Mouse (Mus musculus): Measurements from ENCODE around the gene Ubac2. TPM values are rescaled to one million over a fixed set of nuclear protein-coding genes. Genes with fewer than 3 reads are reported as not detected.
"Not testable (repeated sequence)": the region's sequence is repeated elsewhere in the genome, so short reads cannot be mapped to it uniquely, and the experiment has no call there.

Gene Ubac2
- 49.4 and 78.2 TPM in 2 replicates for polyA plus RNA-seq (2014; fragmentation: Nextera tagmentation; extraction: Ambion mirVana)

DNA sequence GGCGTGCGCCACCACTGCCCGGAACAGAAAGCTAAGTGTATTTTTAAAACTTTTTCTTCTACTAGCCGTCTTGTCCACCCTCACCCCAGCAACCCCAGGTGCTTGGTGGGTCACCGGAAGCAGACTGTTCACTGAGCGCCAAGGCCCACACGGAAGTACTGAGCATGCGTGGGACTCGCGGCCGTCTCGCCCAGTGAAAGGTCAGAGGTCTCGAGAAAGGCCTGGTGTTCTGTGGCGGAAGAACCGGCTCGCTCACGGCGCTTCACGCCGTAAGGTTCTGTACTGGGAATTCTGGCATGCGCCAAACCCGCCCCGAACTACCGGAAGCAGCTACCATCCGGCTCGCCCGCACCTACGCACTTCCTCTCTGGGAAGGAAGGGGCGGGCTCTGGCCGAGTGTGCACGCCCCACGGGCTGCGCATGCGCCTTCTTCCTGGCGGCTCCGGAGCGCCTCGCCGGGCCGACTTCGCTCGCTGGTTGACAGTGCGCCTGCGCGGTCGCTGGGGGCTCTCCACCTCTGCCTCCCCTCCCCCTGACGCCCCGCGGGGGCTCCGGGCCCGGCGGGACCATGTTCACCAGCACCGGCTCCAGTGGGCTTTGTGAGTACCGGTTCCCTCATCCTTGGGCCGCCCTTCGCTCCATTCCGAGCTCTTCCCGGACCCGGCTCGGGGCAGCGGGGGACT, at the start of gene Ubac2:
TSS of gene Ubac2 (plus strand) at position 445 of the 683 bp plus-strand sequence.
- peak within 1 kb of the TSS; percentile 87 for H3K4me3 ChIP-seq (ENCODE audit: low read length)
- H3K4me1 ChIP-seq (ENCODE audit: control insufficient read depth, insufficient read depth, low read length), result peaks cover 9% of the 10 kb centered on the region; the same call in 1 of the 2 replicates
- 0 out of 2 replicates have a peak, but pooled peaks cover 3% of the 10 kb centered on the region for H3K27me3 ChIP-seq (ENCODE audit: control insufficient read depth, insufficient read depth, low read length)
- ATAC-seq (ENCODE audit: low FRiP score, low TSS enrichment), result peak; percentile 99
- peak within 1 kb of the TSS; percentile 90 for H3K27ac ChIP-seq (ENCODE audit: low read depth, low read length)
- no peaks in the 10 kb centered on the region for H3K9me3 ChIP-seq (ENCODE audit: control insufficient read depth, low read length)
- no peaks in the 10 kb centered on the region for H3K36me3 ChIP-seq (ENCODE audit: control insufficient read depth, insufficient read depth, low read length)
- H3K9ac ChIP-seq (ENCODE audit: low read depth, low read length), result peak within 1 kb of the TSS; percentile 86
- under 1% methylated on average over 50 of the region's 61 CpGs for WGBS
- H3K4me2 ChIP-seq (replicated peaks; ENCODE audit: low read depth, low read length), result peak within 1 kb of the TSS; percentile 92

GRCm38 (mm10) chr14:121829816-121830442, 48.5 kb upstream of the Ubac2 start:
- Histone ChIP-seq H3K4me2 (replicated peaks; ENCODE audit: low read depth, low read length) (no peak overlapping the region), H3K27ac (ENCODE audit: low read depth, low read length) (no peak overlapping the region), H3K36me3 (ENCODE audit: control insufficient read depth, insufficient read depth, low read length) (no peaks in the 10 kb centered on the region), H3K9ac (ENCODE audit: low read depth, low read length) (no peak overlapping the region), H3K27me3 (ENCODE audit: control insufficient read depth, insufficient read depth, low read length) (no peaks in the 10 kb centered on the region), H3K4me1 (ENCODE audit: control insufficient read depth, insufficient read depth, low read length) (0 out of 2 replicates have a peak, but pooled peaks cover 4% of the 10 kb centered on the region), H3K9me3 (ENCODE audit: control insufficient read depth, low read length) (0 out of 2 replicates have a peak, but pooled peaks cover 3% of the 10 kb centered on the region), H3K4me3 (ENCODE audit: low read length) (no peak overlapping the region)
- 86% methylated on average over 4 of the region's 4 CpGs for WGBS
- no peak for ATAC-seq (ENCODE audit: low FRiP score, low TSS enrichment)

- 80% methylated on average over 2 of the region's 2 CpGs for WGBS
- Histone ChIP-seq H3K27me3 (ENCODE audit: control insufficient read depth, insufficient read depth, low read length) (no peaks in the 10 kb centered on the region), H3K4me3 (ENCODE audit: low read length) (no peak overlapping the region)
Observed at GRCm38 (mm10) chr14:121833001-121833520, 45.4 kb upstream of the Ubac2 start.

DNA sequence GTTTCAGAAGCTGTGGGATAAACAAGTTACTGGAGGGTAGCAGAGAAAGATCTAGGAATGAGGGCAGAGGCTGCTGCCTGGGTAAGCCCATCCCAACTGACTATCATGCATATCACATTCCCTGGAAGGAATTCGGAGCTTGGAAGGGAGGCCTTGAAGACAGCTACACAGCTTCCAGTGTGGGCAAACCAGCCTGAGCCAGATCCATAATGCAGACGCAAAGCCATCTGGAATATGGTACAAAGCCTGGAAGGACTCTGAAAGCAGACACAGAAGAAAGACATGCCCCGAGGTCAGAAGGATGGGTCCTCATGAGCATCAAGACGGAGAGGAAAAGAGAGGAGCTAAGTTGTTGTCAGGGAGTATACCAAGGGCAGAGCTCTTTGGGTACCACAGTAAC, 40.3 kb upstream of the Ubac2 start:
- H3K4me2 ChIP-seq (replicated peaks; ENCODE audit: low read depth, low read length), result no peak overlapping the region
- no peak for ATAC-seq (ENCODE audit: low FRiP score, low TSS enrichment)
- no peak overlapping the region for H3K4me3 ChIP-seq (ENCODE audit: low read length)
- H3K27me3 ChIP-seq (ENCODE audit: control insufficient read depth, insufficient read depth, low read length), result no peaks in the 10 kb centered on the region
- H3K9me3 ChIP-seq (ENCODE audit: control insufficient read depth, low read length), result peaks cover 12% of the 10 kb centered on the region
- no peaks in the 10 kb centered on the region for H3K4me1 ChIP-seq (ENCODE audit: control insufficient read depth, insufficient read depth, low read length)
- 93% methylated on average over 4 of the region's 4 CpGs for WGBS
- no peaks in the 10 kb centered on the region for H3K36me3 ChIP-seq (ENCODE audit: control insufficient read depth, insufficient read depth, low read length)
- no peak overlapping the region for H3K9ac ChIP-seq (ENCODE audit: low read depth, low read length)
- no peak overlapping the region for H3K27ac ChIP-seq (ENCODE audit: low read depth, low read length)

More at GRCm38 (mm10) chr14:121833001-121833520, 45.4 kb upstream of the Ubac2 start:
- Histone ChIP-seq H3K27ac (ENCODE audit: low read depth, low read length) (no peak overlapping the region), H3K36me3 (ENCODE audit: control insufficient read depth, insufficient read depth, low read length) (no peaks in the 10 kb centered on the region), H3K9ac (ENCODE audit: low read depth, low read length) (no peak overlapping the region), H3K4me2 (replicated peaks; ENCODE audit: low read depth, low read length) (no peak overlapping the region), H3K9me3 (ENCODE audit: control insufficient read depth, low read length) (peaks cover 6% of the 10 kb centered on the region; the same call in 1 of the 2 replicates), H3K4me1 (ENCODE audit: control insufficient read depth, insufficient read depth, low read length) (no peaks in the 10 kb centered on the region)
- ATAC-seq (ENCODE audit: low FRiP score, low TSS enrichment), result no peak

- H3K27ac ChIP-seq (ENCODE audit: low read depth, low read length), result no peak overlapping the region
- peaks cover 12% of the 10 kb centered on the region for H3K9me3 ChIP-seq (ENCODE audit: control insufficient read depth, low read length)
- WGBS, result 92% methylated on average over 8 of the region's 8 CpGs
- no peak for ATAC-seq (ENCODE audit: low FRiP score, low TSS enrichment)
- no peak overlapping the region for H3K9ac ChIP-seq (ENCODE audit: low read depth, low read length)
- H3K4me1 ChIP-seq (ENCODE audit: control insufficient read depth, insufficient read depth, low read length), result no peaks in the 10 kb centered on the region
- no peak overlapping the region for H3K4me3 ChIP-seq (ENCODE audit: low read length)
- H3K4me2 ChIP-seq (replicated peaks; ENCODE audit: low read depth, low read length), result no peak overlapping the region
- H3K36me3 ChIP-seq (ENCODE audit: control insufficient read depth, insufficient read depth, low read length), result no peaks in the 10 kb centered on the region
- H3K27me3 ChIP-seq (ENCODE audit: control insufficient read depth, insufficient read depth, low read length), result no peaks in the 10 kb centered on the region
Observed at GRCm38 (mm10) chr14:121840217-121840616, 38.2 kb upstream of the Ubac2 start.

DNA sequence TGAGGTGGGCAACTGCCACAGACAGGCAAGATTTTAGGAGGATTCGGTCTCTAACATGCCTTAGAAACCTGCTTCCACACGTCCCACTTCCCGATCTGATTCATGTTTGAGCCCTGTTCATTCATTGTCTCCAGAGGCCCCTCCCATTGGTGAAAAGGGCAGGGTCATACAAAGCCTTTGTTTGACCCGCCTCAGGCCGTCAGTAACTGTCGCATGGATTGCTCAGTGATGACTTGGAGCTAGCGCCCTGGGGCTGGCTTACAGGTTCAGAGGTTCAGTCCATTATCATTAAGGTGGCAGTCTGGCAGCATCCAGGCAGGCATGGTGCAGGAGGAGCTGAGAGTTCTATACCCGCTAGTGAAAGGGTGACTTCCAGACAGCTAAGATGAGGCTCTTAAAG, 33.9 kb upstream of the Ubac2 start:
- H3K4me3 ChIP-seq (ENCODE audit: low read length), result no peak overlapping the region
- H3K27me3 ChIP-seq (ENCODE audit: control insufficient read depth, insufficient read depth, low read length), result no peaks in the 10 kb centered on the region
- WGBS, result 75% methylated on average over 8 of the region's 8 CpGs
- no peaks in the 10 kb centered on the region; the same call in 1 of the 2 replicates for H3K9me3 ChIP-seq (ENCODE audit: control insufficient read depth, low read length)
- no peaks in the 10 kb centered on the region for H3K36me3 ChIP-seq (ENCODE audit: control insufficient read depth, insufficient read depth, low read length)
- ATAC-seq (ENCODE audit: low FRiP score, low TSS enrichment), result no peak
- H3K9ac ChIP-seq (ENCODE audit: low read depth, low read length), result no peak overlapping the region
- no peaks in the 10 kb centered on the region for H3K4me1 ChIP-seq (ENCODE audit: control insufficient read depth, insufficient read depth, low read length)
- H3K4me2 ChIP-seq (replicated peaks; ENCODE audit: low read depth, low read length), result no peak overlapping the region
- no peak overlapping the region for H3K27ac ChIP-seq (ENCODE audit: low read depth, low read length)

GRCm38 (mm10) chr14:121851231-121851630, 27.2 kb upstream of the Ubac2 start:
- no peak overlapping the region for H3K4me2 ChIP-seq (replicated peaks; ENCODE audit: low read depth, low read length)
- H3K27ac ChIP-seq (ENCODE audit: low read depth, low read length), result no peak overlapping the region
- 88% methylated on average over 1 of the region's 1 CpGs for WGBS
- H3K4me3 ChIP-seq (ENCODE audit: low read length), result no peak overlapping the region
- no peak overlapping the region for H3K9ac ChIP-seq (ENCODE audit: low read depth, low read length)
- ATAC-seq (ENCODE audit: low FRiP score, low TSS enrichment), result no peak
- no peaks in the 10 kb centered on the region for H3K9me3 ChIP-seq (ENCODE audit: control insufficient read depth, low read length)
- H3K4me1 ChIP-seq (ENCODE audit: control insufficient read depth, insufficient read depth, low read length), result no peaks in the 10 kb centered on the region
- no peaks in the 10 kb centered on the region for H3K36me3 ChIP-seq (ENCODE audit: control insufficient read depth, insufficient read depth, low read length)
- no peaks in the 10 kb centered on the region for H3K27me3 ChIP-seq (ENCODE audit: control insufficient read depth, insufficient read depth, low read length)

GRCm38 (mm10) chr14:121852531-121852930, 25.9 kb upstream of the Ubac2 start:
- Histone ChIP-seq H3K9ac (ENCODE audit: low read depth, low read length) (no peak overlapping the region), H3K4me2 (replicated peaks; ENCODE audit: low read depth, low read length) (no peak overlapping the region), H3K36me3 (ENCODE audit: control insufficient read depth, insufficient read depth, low read length) (no peaks in the 10 kb centered on the region), H3K27ac (ENCODE audit: low read depth, low read length) (no peak overlapping the region), H3K4me1 (ENCODE audit: control insufficient read depth, insufficient read depth, low read length) (no peaks in the 10 kb centered on the region), H3K4me3 (ENCODE audit: low read length) (no peak overlapping the region), H3K27me3 (ENCODE audit: control insufficient read depth, insufficient read depth, low read length) (no peaks in the 10 kb centered on the region), H3K9me3 (ENCODE audit: control insufficient read depth, low read length) (no peaks in the 10 kb centered on the region)
- 48% methylated on average over 8 of the region's 8 CpGs for WGBS
- no peak for ATAC-seq (ENCODE audit: low FRiP score, low TSS enrichment)

- H3K4me3 ChIP-seq (ENCODE audit: low read length); H3K9me3 ChIP-seq (ENCODE audit: control insufficient read depth, low read length): not testable (repeated sequence)
- ATAC-seq (ENCODE audit: low FRiP score, low TSS enrichment), result 0 out of 2 replicates have a peak, but pooled peaks have one; percentile 64
Observed at GRCm38 (mm10) chr14:121865162-121865561, 13.3 kb upstream of the Ubac2 start.

More at GRCm38 (mm10) chr14:121865162-121865561, 13.3 kb upstream of the Ubac2 start:
- not testable (repeated sequence) for H3K4me1 ChIP-seq (ENCODE audit: control insufficient read depth, insufficient read depth, low read length); H3K27me3 ChIP-seq (ENCODE audit: control insufficient read depth, insufficient read depth, low read length); H3K27ac ChIP-seq (ENCODE audit: low read depth, low read length); H3K4me2 ChIP-seq (replicated peaks; ENCODE audit: low read depth, low read length); H3K9ac ChIP-seq (ENCODE audit: low read depth, low read length); H3K36me3 ChIP-seq (ENCODE audit: control insufficient read depth, insufficient read depth, low read length)
- WGBS, result 15% methylated on average over 2 of the region's 2 CpGs

All from kidney, embryonic 14.5 days (tissue).